Mouse (Mus musculus): ENCODE measurements at regions not wholly inside any gene's neighbourhood (a gene's known extent, or its start where the extent isn't known, plus 50 kb on each side); places are given as distances from the start of the nearest gene placed in this dataset.

- H3K27ac ChIP-seq: no peak overlapping the region
- TF ChIP-seq CTCF (IDR thresholded peaks at IDR 0.05): no peak
- intact Hi-C loops (cut with DNase I): no loop called here
- no peak overlapping the region for H3K4me3 ChIP-seq
- DNase-seq (ENCODE audit: extremely low spot score in 1 of 2, low spot score in 2 of 2): no peak
These were observed 53.5 kb upstream of the Ptpn1 start for GRCm38 (mm10) chr2:167878255-167878865.

DNA sequence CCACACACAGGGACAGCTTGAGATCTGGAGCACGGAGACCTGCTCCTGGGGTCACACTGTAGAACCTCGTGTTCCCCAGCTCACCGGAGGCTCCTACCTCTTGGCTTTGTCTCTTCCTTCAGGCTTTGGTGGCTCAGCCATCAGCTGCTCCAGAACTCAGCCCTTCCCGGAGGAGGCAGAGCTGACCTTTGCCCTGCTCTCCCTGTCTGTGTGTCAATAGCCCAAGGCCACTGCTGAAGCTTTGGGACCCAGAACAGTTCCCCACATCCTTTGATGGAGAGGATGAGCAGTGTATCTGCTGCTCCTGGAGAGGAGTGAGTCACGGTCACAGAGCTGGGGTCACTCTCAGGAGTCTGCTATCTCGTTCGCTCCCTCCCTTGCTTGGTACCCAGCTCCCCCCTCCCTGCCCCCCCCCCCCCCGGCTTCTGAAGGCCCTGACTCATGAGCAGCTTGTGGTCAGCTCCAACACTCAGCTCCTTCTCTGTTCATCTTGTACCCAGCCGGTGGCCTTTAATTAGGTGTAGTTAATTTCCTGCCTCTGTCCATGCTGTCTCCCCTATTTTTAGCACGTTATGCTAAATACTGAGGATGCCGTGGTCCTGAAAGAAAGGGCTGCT, 54.5 kb upstream of the Ptpn1 start:
- intact Hi-C loops (cut with DNase I): no loop called here
- no peak for DNase-seq (ENCODE audit: extremely low spot score in 1 of 2, low spot score in 2 of 2)
- no peak overlapping the region for H3K27ac ChIP-seq
- no peak overlapping the region for H3K4me3 ChIP-seq
- TF ChIP-seq CTCF (IDR thresholded peaks at IDR 0.05): no peak

DNA sequence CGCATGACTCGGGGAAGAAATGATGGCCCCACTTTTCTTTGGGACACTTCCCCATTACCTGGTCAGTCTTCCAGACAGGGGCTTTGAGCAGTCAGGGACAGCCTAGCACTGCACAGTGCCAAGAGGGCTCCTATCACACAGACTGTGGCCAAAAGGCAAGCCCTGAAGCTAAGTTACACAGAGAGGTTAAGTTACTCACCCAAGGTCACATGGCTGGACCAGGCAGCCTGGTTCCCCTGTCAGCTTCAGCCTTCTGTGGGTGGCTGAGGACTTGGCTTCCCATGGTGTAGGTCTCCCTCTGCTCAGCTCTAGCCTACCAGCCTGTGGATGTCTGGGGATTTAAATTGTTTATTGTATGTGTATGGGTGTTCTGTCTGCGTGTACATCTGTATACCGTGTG, 59.4 kb upstream of the Ptpn1 start:
- no peak for DNase-seq (ENCODE audit: extremely low spot score in 1 of 2, low spot score in 2 of 2)
- no peak for TF ChIP-seq CTCF (IDR thresholded peaks at IDR 0.05)
- H3K4me3 ChIP-seq: no peak overlapping the region
- H3K27ac ChIP-seq: no peak overlapping the region
- intact Hi-C loops (cut with DNase I): no loop called here

DNA sequence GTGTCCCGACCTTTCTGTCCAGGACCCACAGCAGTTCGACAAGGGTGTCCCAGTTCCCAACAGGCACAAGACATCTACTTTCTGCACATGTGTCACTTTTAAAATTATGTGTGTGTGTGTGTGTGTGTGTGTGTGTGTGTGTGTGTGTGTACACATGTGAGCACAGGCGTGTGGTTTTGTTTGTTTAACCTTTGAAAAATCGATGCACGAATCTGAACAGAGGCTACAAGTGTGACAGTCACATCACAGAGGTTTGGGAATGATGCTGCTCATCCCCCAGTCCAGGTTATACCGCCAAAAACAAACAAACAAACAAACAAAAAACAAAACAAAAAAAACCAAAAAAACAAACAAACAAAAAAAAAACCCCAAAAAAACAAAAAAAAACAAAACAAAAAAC, 61.7 kb upstream of the Ptpn1 start:
- no peak for TF ChIP-seq CTCF (IDR thresholded peaks at IDR 0.05)
- Histone ChIP-seq H3K27ac (no peak overlapping the region), H3K4me3 (no peak overlapping the region)
- no peak for DNase-seq (ENCODE audit: extremely low spot score in 1 of 2, low spot score in 2 of 2)
- intact Hi-C loops (cut with DNase I): no loop called here

DNA sequence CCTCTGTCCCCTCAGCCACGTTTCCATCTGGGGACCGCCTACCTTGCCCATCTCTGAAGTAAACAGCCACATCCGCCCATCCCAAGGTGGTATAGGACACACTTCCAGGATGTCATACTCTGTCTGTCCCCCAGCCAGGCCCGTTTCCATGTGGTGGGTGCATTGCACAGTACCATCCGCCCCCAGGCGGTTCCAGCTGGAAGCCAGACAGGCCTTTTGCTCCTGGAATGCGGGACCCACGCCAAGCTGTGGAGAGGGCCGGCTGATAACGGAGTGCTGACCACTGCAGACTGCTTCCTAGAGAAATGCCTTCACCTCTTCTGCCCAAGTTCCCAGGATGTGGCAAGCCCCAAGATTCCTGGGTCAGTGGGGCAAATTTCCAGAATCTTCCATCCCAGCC, 65.1 kb upstream of the Ptpn1 start:
- peak; percentile 5 for TF ChIP-seq CTCF (IDR thresholded peaks at IDR 0.05)
- Histone ChIP-seq H3K27ac (no peak overlapping the region), H3K4me3 (no peak overlapping the region)
- intact Hi-C loops (cut with DNase I): no loop called here
- no peak for DNase-seq (ENCODE audit: extremely low spot score in 1 of 2, low spot score in 2 of 2)

- Histone ChIP-seq H3K27ac (no peak overlapping the region), H3K4me3 (no peak overlapping the region)
- TF ChIP-seq CTCF (IDR thresholded peaks at IDR 0.05): no peak
- intact Hi-C loops (cut with DNase I): no loop called here
- DNase-seq (ENCODE audit: extremely low spot score in 1 of 2, low spot score in 2 of 2): no peak
These were observed 66.3 kb upstream of the Ptpn1 start for GRCm38 (mm10) chr2:167865525-167865924.

- no peak for TF ChIP-seq CTCF (IDR thresholded peaks at IDR 0.05)
- DNase-seq (ENCODE audit: extremely low spot score in 1 of 2, low spot score in 2 of 2): no peak
- intact Hi-C loops (cut with DNase I): no loop called here
- Histone ChIP-seq H3K4me3 (no peak overlapping the region), H3K27ac (no peak overlapping the region)
These were observed 67.2 kb upstream of the Ptpn1 start for GRCm38 (mm10) chr2:167864672-167865071.

GRCm38 (mm10) chr2:167864228-167864627, 67.6 kb upstream of the Ptpn1 start:
- H3K27ac ChIP-seq: no peak overlapping the region
- H3K4me3 ChIP-seq: no peak overlapping the region
- TF ChIP-seq CTCF (IDR thresholded peaks at IDR 0.05): no peak
- intact Hi-C loops (cut with DNase I): no loop called here
- no peak for DNase-seq (ENCODE audit: extremely low spot score in 1 of 2, low spot score in 2 of 2)

- Histone ChIP-seq H3K27ac (no peak overlapping the region), H3K4me3 (no peak overlapping the region)
- intact Hi-C loops (cut with DNase I): no loop called here
- DNase-seq (ENCODE audit: extremely low spot score in 1 of 2, low spot score in 2 of 2): no peak
- no peak for TF ChIP-seq CTCF (IDR thresholded peaks at IDR 0.05)
These were observed 68.2 kb upstream of the Ptpn1 start for GRCm38 (mm10) chr2:167863616-167864015.

- intact Hi-C loops (cut with DNase I): no loop called here
- no peak overlapping the region for H3K4me3 ChIP-seq
- DNase-seq (ENCODE audit: extremely low spot score in 1 of 2, low spot score in 2 of 2): no peak
- H3K27ac ChIP-seq: no peak overlapping the region
- TF ChIP-seq CTCF (IDR thresholded peaks at IDR 0.05): no peak
These were observed 70.7 kb upstream of the Ptpn1 start for GRCm38 (mm10) chr2:167861178-167861520.

DNA sequence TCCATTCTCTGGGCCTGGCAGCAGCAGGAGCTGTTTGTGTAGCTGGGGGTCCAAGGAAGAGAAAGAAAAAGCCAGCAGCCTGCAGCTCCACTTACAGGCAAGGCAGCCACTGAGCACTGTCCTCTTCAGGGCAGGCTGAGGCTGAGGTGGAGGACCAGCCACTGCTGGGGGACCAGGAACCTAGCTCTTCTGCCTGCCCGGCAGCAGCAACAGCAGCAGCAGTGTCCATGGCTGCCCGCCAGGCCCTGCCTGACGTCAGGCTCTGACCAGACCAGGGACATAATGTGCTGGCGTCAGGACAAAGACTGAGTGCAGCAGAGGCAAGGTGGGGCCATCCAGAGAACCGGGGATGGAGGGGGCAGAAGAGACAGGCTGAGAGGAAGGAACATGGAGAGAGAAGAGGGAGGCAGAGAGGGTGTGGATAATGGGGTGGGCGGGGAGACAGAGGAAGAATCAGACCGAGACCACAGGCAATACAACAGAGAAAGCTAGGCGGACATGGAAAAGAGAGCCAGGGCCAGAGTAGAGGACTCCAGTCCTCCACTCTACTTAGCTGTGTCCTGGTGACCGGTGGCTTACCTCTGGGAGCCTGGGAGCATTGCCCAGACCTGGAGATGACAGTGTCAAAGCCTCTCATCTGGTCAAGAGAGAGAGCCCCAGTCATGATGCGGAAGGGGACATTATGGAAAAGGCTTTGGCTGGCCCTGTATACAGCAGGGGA, 71.2 kb upstream of the Ptpn1 start:
- peak; percentile 57 to 59 for DNase-seq (ENCODE audit: extremely low spot score in 1 of 2, low spot score in 2 of 2)
- no peak overlapping the region for H3K4me3 ChIP-seq
- no peak overlapping the region for H3K27ac ChIP-seq
- intact Hi-C loops (cut with DNase I): no loop called here
- TF ChIP-seq CTCF (IDR thresholded peaks at IDR 0.05): no peak; the same call in 1 of the 2 replicates

GRCm38 (mm10) chr2:167859575-167859974, 72.3 kb upstream of the Ptpn1 start:
- Histone ChIP-seq H3K27ac (no peak overlapping the region), H3K4me3 (no peak overlapping the region)
- TF ChIP-seq CTCF (IDR thresholded peaks at IDR 0.05): no peak
- intact Hi-C loops (cut with DNase I): no loop called here
- no peak for DNase-seq (ENCODE audit: extremely low spot score in 1 of 2, low spot score in 2 of 2)

DNA sequence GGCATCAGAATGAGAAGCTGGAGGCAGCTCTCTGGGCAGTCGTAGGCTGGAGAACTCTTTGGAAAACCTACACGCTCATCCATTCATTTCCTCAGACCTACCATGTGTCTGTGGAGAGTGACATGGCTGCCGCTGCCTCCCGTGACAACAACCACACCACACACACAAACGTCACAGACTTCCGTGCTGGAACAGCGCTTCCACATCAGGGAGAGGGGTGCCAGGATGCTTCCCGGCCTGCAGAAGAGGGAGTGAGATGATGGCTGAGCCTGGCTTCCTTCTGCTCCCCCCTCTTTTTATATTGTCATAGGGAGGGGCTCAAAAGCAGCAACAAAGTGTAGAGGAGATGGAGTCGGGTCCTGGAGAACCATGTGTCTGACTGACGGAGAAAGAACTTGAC, 73.5 kb upstream of the Ptpn1 start:
- Histone ChIP-seq H3K27ac (no peak overlapping the region), H3K4me3 (no peak overlapping the region)
- no peak for DNase-seq (ENCODE audit: extremely low spot score in 1 of 2, low spot score in 2 of 2)
- intact Hi-C loops (cut with DNase I): no loop called here
- no peak for TF ChIP-seq CTCF (IDR thresholded peaks at IDR 0.05)
